Mouse (Mus musculus) thymus, postnatal 10 days (tissue): ENCODE measurements around the gene Rnf44.

Experiments
- DNase-seq, 2 experiments: peaks; one replicate each; pipeline ENCODE4 v3.0.0; 2021; ENCODE audit warnings: low spot score in 2 of 2

The Rnf44 gene

GRCm38 (mm10) chr13:54693558-54694347 is at the start of gene Rnf44:
TSS of gene Rnf44 (minus strand) at chr13:54693907.
- DNase-seq: peak; percentile 98 to 99

GRCm38 (mm10) chr13:54738213-54738601 is 44.5 kb upstream of the Rnf44 start:
- no peak for DNase-seq

GRCm38 (mm10) chr13:54737488-54738212 is 43.9 kb upstream of the Rnf44 start:
- no peak for DNase-seq

- DNase-seq: no peak
Observed at GRCm38 (mm10) chr13:54736931-54737330, 43.2 kb upstream of the Rnf44 start.

GRCm38 (mm10) chr13:54726131-54726530 is 32.4 kb upstream of the Rnf44 start:
- DNase-seq: no peak

GRCm38 (mm10) chr13:54723143-54723542 is 29.4 kb upstream of the Rnf44 start:
- DNase-seq: no peak

- DNase-seq: peak in 1 of 2 experiments; percentile 50
Observed at GRCm38 (mm10) chr13:54716916-54717315, 23.2 kb upstream of the Rnf44 start.

GRCm38 (mm10) chr13:54714996-54715395 is 21.3 kb upstream of the Rnf44 start:
- no peak for DNase-seq

GRCm38 (mm10) chr13:54714393-54714792 is 20.7 kb upstream of the Rnf44 start:
- no peak for DNase-seq

GRCm38 (mm10) chr13:54710866-54711265 is 17.2 kb upstream of the Rnf44 start:
- DNase-seq: no peak

GRCm38 (mm10) chr13:54704890-54705289 is 11.2 kb upstream of the Rnf44 start:
- no peak for DNase-seq

GRCm38 (mm10) chr13:54702507-54702906 is 8.8 kb upstream of the Rnf44 start:
- no peak for DNase-seq

- no peak for DNase-seq
Observed at GRCm38 (mm10) chr13:54701243-54701642, 7.5 kb upstream of the Rnf44 start, which contains the start of gene Cdhr2. TSS of gene Cdhr2 (plus strand) at chr13:54701461.

- no peak for DNase-seq
Observed at GRCm38 (mm10) chr13:54695479-54696230, 1.9 kb upstream of the Rnf44 start.

GRCm38 (mm10) chr13:54694348-54695060 is 797 bp upstream of the Rnf44 start:
- peak; percentile 86 to 90 for DNase-seq

GRCm38 (mm10) chr13:54692711-54693557 is 773 bp downstream of the Rnf44 start:
- DNase-seq: peak in 1 of 2 experiments; percentile 42

- no peak for DNase-seq
Observed at GRCm38 (mm10) chr13:54691737-54692136, 2.0 kb downstream of the Rnf44 start.

- no peak for DNase-seq
Observed at GRCm38 (mm10) chr13:54690151-54690740, 3.5 kb downstream of the Rnf44 start.

- peak; percentile 95 for DNase-seq
Observed at GRCm38 (mm10) chr13:54687575-54688424, 5.9 kb downstream of the Rnf44 start.
